Mouse (Mus musculus) heart, embryonic 12.5 days (tissue): ENCODE data around the gene P4ha2. TPM values are rescaled to one million over a fixed set of nuclear protein-coding genes. Genes with fewer than 3 reads are reported as not detected.

Source experiments
- ATAC-seq: fragments of 200-750 bp; cut with Nextera tagmentation; 2 replicates; pipeline ENCODE4 v1.8.0; 2017; ENCODE audit warnings: moderate TSS enrichment, moderate library complexity; ENCODE audit not compliant: insufficient number of reproducible peaks, low FRiP score
- H3K27ac ChIP-seq: fragments of 300-500 bp; sonication (generic); 2 replicates; pipeline ENCODE4 v1.5.1; 2016; ENCODE audit warnings: mild to moderate bottlenecking, moderate library complexity; ENCODE audit not compliant: poor library complexity, severe bottlenecking
- H3K27me3 ChIP-seq: fragments of 300-500 bp; sonication (generic); replicated peaks from 2 replicates; pipeline ENCODE4 v1.6.1; 2016; ENCODE audit warnings: mild to moderate bottlenecking, moderate library complexity
- H3K36me3 ChIP-seq: fragments of 300-500 bp; sonication (generic); 2 replicates; pipeline ENCODE4 v1.6.1; 2016; ENCODE audit warnings: mild to moderate bottlenecking, moderate library complexity
- H3K4me1 ChIP-seq: fragments of 300-500 bp; sonication (generic); replicated peaks from 2 replicates; pipeline ENCODE4 v1.6.1; 2016; ENCODE audit warnings: mild to moderate bottlenecking
- H3K4me2 ChIP-seq: fragments of 300-500 bp; sonication (generic); 2 replicates; pipeline ENCODE4 v1.6.1; 2016; ENCODE audit warnings: mild to moderate bottlenecking, moderate library complexity
- H3K4me3 ChIP-seq: fragments of 300-500 bp; sonication (generic); 2 replicates; pipeline ENCODE4 v1.5.1; 2016; ENCODE audit warnings: mild to moderate bottlenecking
- H3K9ac ChIP-seq: fragments of 300-500 bp; sonication (generic); 2 replicates; pipeline ENCODE4 v1.6.1; 2016; ENCODE audit warnings: mild to moderate bottlenecking, moderate library complexity
- H3K9me3 ChIP-seq: fragments of 300-500 bp; sonication (generic); replicated peaks from 2 replicates; pipeline ENCODE4 v1.6.1; 2016; ENCODE audit warnings: mild to moderate bottlenecking, moderate library complexity
- WGBS: fragments of 180-500 bp; shearing (Covaris S2); methylation state at CpG from one replicate; pipeline ENCODE4 v1.1.7; 2016; 5-methylcytosine and 5-hydroxymethylcytosine counted together
- polyA plus RNA-seq: library from polyadenylated mRNA; unstranded; fragments of >200 nt; fragmentation: Nextera tagmentation; extraction: Ambion mirVana; gene quantifications from 2 replicates; pipeline ENCODE4 v1.2.1, GENCODE M21; 2016

Gene P4ha2
- polyA plus RNA-seq, 1 experiment from 2014 or later, result 62.1 TPM

- Histone ChIP-seq H3K9me3 (no peaks in the 10 kb centered on the region), H3K9ac (no peak overlapping the region), H3K36me3 (no peaks in the 10 kb centered on the region), H3K4me2 (no peak overlapping the region), H3K27me3 (peaks cover 47% of the 10 kb centered on the region), H3K27ac (no peak overlapping the region), H3K4me1 (peaks cover 49% of the 10 kb centered on the region), H3K4me3 (no peak overlapping the region)
- whole genome bisulfite sequencing, result 40% methylated on average over 9 of the region's 9 CpGs
- peak; percentile 37; the same call in 1 of the 2 replicates for ATAC-seq
Measured at GRCm38 (mm10) chr11:54060316-54060715, 39.6 kb upstream of the P4ha2 start.

GRCm38 (mm10) chr11:54062086-54062752, 37.7 kb upstream of the P4ha2 start:
- Histone ChIP-seq H3K4me3 (no peak overlapping the region), H3K27me3 (peaks cover 57% of the 10 kb centered on the region), H3K4me2 (no peak overlapping the region), H3K9ac (no peak overlapping the region), H3K27ac (no peak overlapping the region), H3K4me1 (peaks cover 59% of the 10 kb centered on the region), H3K9me3 (no peaks in the 10 kb centered on the region), H3K36me3 (no peaks in the 10 kb centered on the region)
- ATAC-seq, result peak; percentile 16; the same call in 1 of the 2 replicates
- 81% methylated on average over 12 of the region's 12 CpGs for WGBS

- H3K27ac ChIP-seq, result no peak overlapping the region
- whole genome bisulfite sequencing, result 76% methylated on average over 9 of the region's 9 CpGs
- ATAC-seq, result no peak
- H3K4me2 ChIP-seq, result no peak overlapping the region
- no peaks in the 10 kb centered on the region for H3K36me3 ChIP-seq
- peaks cover 64% of the 10 kb centered on the region for H3K27me3 ChIP-seq
- H3K9ac ChIP-seq, result no peak overlapping the region
- H3K4me1 ChIP-seq, result peaks cover 65% of the 10 kb centered on the region
- no peak overlapping the region for H3K4me3 ChIP-seq
- no peaks in the 10 kb centered on the region for H3K9me3 ChIP-seq
Measured at GRCm38 (mm10) chr11:54062753-54063471, 37.0 kb upstream of the P4ha2 start.

DNA sequence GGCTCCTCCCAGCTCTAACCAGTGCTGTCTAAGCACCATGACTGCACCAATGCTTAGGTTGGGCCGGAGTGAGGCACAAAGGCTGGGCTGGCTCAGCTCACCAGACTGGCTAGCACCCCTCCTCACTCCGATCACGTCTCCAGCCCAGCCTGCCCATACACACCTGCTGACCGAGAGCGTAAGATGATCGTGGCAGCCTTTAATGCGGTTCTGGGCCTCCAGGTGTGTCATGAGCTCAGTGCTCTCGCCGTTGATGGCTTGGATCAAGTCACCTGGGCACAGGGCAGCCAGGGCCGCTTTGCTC, 36.5 kb upstream of the P4ha2 start:
- peaks cover 62% of the 10 kb centered on the region for H3K4me1 ChIP-seq
- no peak for ATAC-seq
- H3K27ac ChIP-seq, result no peak overlapping the region
- H3K27me3 ChIP-seq, result peaks cover 65% of the 10 kb centered on the region
- H3K36me3 ChIP-seq, result no peaks in the 10 kb centered on the region
- no peak overlapping the region for H3K9ac ChIP-seq
- 89% methylated on average over 10 of the region's 10 CpGs for WGBS
- no peak overlapping the region for H3K4me3 ChIP-seq
- no peaks in the 10 kb centered on the region for H3K9me3 ChIP-seq
- H3K4me2 ChIP-seq, result no peak overlapping the region

GRCm38 (mm10) chr11:54064412-54064978, 35.4 kb upstream of the P4ha2 start:
- no peaks in the 10 kb centered on the region for H3K36me3 ChIP-seq
- H3K9ac ChIP-seq, result no peak overlapping the region
- WGBS, result 49% methylated on average over 3 of the region's 3 CpGs
- no peak for ATAC-seq
- no peak overlapping the region for H3K4me2 ChIP-seq
- peaks cover 57% of the 10 kb centered on the region for H3K4me1 ChIP-seq
- H3K4me3 ChIP-seq, result no peak overlapping the region
- no peak overlapping the region for H3K27ac ChIP-seq
- H3K9me3 ChIP-seq, result no peaks in the 10 kb centered on the region
- peaks cover 66% of the 10 kb centered on the region for H3K27me3 ChIP-seq

GRCm38 (mm10) chr11:54065106-54065914, 34.6 kb upstream of the P4ha2 start:
- H3K9ac ChIP-seq, result no peak overlapping the region
- peaks cover 49% of the 10 kb centered on the region for H3K4me1 ChIP-seq
- H3K9me3 ChIP-seq, result no peaks in the 10 kb centered on the region
- no peak for ATAC-seq
- no peak overlapping the region for H3K4me3 ChIP-seq
- no peak overlapping the region for H3K27ac ChIP-seq
- H3K4me2 ChIP-seq, result no peak overlapping the region
- WGBS, result 76% methylated on average over 12 of the region's 12 CpGs
- H3K27me3 ChIP-seq, result peaks cover 70% of the 10 kb centered on the region
- H3K36me3 ChIP-seq, result no peaks in the 10 kb centered on the region

DNA sequence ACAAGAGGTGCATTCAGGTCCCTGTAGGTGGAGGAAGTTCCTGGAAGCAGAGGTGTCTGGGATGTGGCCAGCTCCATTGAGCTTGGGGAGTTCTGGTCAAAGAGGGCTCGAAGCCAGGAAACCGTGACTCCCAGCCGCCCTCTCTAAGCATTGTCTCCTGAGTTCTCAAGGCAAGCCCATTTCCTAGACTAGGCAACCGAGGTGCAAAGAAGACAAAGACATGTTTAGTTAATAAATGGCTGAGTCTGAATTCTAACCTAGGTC, 34.0 kb upstream of the P4ha2 start:
- Histone ChIP-seq H3K27me3 (peaks cover 73% of the 10 kb centered on the region), H3K4me1 (peaks cover 46% of the 10 kb centered on the region), H3K27ac (no peak overlapping the region), H3K4me2 (no peak overlapping the region), H3K9ac (no peak overlapping the region), H3K36me3 (no peaks in the 10 kb centered on the region), H3K9me3 (no peaks in the 10 kb centered on the region), H3K4me3 (no peak overlapping the region)
- no peak for ATAC-seq
- 84% methylated on average over 4 of the region's 4 CpGs for WGBS

DNA sequence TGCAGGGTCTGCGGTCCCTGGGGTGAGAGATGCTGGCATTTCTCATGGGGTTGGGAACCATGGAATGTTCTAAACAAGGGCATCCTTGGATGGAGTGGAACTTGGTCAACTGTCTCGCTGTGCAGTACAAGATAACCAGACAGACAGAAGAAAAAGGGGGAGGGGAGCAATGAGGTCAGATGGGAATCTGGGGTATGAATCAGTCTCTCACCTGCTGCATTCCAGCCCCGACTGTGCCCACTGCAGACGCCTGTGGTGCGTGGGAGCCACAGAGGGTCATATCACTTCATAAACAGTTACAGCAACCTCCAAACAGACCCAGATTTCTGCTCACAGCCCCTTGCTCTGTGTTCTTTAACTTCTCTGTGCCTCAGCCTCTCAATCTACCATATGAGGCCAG, 33.5 kb upstream of the P4ha2 start:
- H3K4me2 ChIP-seq, result no peak overlapping the region
- 64% methylated on average over 5 of the region's 5 CpGs for WGBS
- H3K9me3 ChIP-seq, result no peaks in the 10 kb centered on the region
- peaks cover 46% of the 10 kb centered on the region for H3K4me1 ChIP-seq
- peaks cover 73% of the 10 kb centered on the region for H3K27me3 ChIP-seq
- H3K27ac ChIP-seq, result no peak overlapping the region
- H3K9ac ChIP-seq, result no peak overlapping the region
- H3K36me3 ChIP-seq, result no peaks in the 10 kb centered on the region
- H3K4me3 ChIP-seq, result no peak overlapping the region
- ATAC-seq, result no peak

GRCm38 (mm10) chr11:54067318-54067995, 32.4 kb upstream of the P4ha2 start:
- Histone ChIP-seq H3K9ac (0 out of 2 replicates have a peak overlapping the region, but pooled peaks have one; percentile 35), H3K4me3 (no peak overlapping the region), H3K4me1 (peaks cover 46% of the 10 kb centered on the region), H3K4me2 (peak overlapping the region; percentile 76; the same call in 1 of the 2 replicates), H3K36me3 (no peaks in the 10 kb centered on the region), H3K9me3 (no peaks in the 10 kb centered on the region), H3K27me3 (peaks cover 79% of the 10 kb centered on the region), H3K27ac (no peak overlapping the region)
- 24% methylated on average over 12 of the region's 12 CpGs for WGBS
- no peak for ATAC-seq

- ATAC-seq, result no peak
- Histone ChIP-seq H3K4me1 (peaks cover 50% of the 10 kb centered on the region), H3K9ac (no peak overlapping the region), H3K4me3 (peak overlapping the region; percentile 55; the same call in 1 of the 2 replicates), H3K36me3 (no peaks in the 10 kb centered on the region), H3K9me3 (no peaks in the 10 kb centered on the region), H3K27ac (no peak overlapping the region), H3K27me3 (peaks cover 77% of the 10 kb centered on the region), H3K4me2 (peak overlapping the region; percentile 76)
- WGBS, result 31% methylated on average over 4 of the region's 4 CpGs
Measured at GRCm38 (mm10) chr11:54067996-54068519, 31.8 kb upstream of the P4ha2 start.
